Mouse (Mus musculus): ENCODE measurements at regions not wholly inside any gene's neighbourhood (a gene's known extent, or its start where the extent isn't known, plus 50 kb on each side); places are given as distances from the start of the nearest gene placed in this dataset.
A peak's percentile ranks its signal among the peaks of the same experiment; 100 is the strongest.

- no peak for DNase-seq
These were observed 255.9 kb downstream of the Prdm2 start for GRCm38 (mm10) chr4:142956832-142957429.

DNA sequence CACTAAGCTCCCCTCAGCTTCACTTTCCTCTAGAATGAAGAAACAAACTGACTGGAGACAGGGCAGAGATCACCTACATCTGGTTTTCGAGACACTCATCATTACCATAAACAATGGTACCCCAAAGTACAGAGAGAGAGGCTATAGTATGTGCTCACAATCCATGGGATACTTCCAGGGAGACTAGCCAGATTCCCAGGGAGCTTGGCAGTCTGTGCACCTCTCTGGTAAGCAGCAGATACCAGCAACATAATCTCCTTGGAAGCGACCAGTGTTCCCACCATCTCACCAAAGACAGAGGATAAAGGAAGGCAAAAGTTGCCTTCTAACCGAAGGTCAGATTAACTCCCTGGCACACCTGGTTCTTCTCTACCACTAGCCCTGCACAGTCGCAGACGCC lies 256.4 kb downstream of the Prdm2 start:
- no peak for DNase-seq

DNA sequence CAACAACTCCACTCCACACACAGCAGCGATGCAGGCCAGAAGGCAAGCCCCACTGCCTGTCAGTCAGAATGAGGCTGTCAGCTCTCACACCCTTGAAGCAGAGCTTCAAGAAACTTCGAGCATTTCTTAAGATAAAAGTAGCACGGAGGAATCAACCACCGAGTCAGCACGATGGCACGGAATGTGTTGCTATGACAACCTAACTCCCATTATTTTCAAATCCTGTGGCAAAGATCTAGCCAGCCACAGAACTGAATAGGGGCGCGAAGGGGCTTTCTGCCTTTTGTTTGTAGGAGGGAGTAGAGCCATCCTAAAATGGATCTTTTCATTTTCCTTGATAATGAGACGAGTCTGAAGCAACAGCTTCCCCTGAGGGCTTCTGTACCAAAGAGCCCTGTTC lies 259.1 kb downstream of the Prdm2 start:
- no peak for DNase-seq

DNA sequence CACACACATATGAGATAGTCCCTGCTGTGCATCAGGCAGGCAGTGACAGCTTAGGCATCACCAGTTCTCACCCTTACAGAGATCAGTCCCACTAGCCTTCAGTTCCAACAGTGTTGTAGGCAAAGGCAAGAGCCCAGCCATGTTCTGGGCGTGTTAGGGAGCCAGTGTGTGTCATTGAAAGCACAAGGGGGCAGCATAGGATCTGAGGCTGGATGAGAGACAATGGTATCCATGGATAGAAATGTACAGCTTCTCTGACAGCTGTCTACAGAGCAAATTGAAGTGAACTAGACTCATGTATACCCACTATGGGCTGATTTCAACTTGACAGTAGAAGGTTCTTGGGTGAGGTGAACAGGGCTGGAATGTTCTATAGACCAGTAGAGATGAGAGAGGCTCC lies 259.9 kb downstream of the Prdm2 start:
- DNase-seq, result no peak

GRCm38 (mm10) chr4:142947673-142948072 lies 265.1 kb downstream of the Prdm2 start:
- DNase-seq, result no peak

- DNase-seq, result no peak
These were observed 279.2 kb downstream of the Prdm2 start for GRCm38 (mm10) chr4:142933627-142934026.

- no peak for DNase-seq
These were observed 283.6 kb downstream of the Prdm2 start for GRCm38 (mm10) chr4:142929245-142929644.

GRCm38 (mm10) chr4:142927328-142928108 lies 285.3 kb downstream of the Prdm2 start:
- DNase-seq, result peak; percentile 25

GRCm38 (mm10) chr4:142925111-142925510 lies 287.7 kb downstream of the Prdm2 start:
- DNase-seq, result peak; percentile 75

DNA sequence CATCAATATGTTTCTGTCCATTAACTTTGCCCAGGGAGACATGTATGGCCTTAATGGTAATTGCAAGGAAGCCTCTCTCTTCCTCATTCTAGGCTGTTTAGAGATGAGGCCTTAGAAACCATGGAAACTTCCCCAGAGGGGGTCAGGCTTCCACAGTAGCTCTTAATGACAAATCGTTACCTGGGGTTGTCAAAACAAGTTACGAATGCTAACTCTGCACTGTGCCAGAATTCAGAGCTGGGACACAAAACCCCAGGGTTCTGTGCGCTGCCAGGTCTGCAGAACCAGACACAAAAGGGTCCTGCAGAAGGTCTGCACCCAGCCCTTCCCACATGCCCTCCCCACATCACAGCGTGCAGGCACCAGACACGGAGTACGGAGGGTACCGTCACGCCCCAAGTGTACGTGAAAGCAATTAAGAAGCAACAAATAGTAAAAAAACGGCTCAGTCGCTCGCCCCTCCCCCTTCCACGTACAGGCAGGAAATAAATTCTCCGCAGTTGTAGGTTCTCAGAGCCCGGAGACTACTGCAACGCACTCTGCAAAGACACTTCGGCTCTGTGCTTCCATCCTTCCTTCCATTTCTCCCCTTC lies 303.3 kb downstream of the Prdm2 start:
- no peak for DNase-seq

DNA sequence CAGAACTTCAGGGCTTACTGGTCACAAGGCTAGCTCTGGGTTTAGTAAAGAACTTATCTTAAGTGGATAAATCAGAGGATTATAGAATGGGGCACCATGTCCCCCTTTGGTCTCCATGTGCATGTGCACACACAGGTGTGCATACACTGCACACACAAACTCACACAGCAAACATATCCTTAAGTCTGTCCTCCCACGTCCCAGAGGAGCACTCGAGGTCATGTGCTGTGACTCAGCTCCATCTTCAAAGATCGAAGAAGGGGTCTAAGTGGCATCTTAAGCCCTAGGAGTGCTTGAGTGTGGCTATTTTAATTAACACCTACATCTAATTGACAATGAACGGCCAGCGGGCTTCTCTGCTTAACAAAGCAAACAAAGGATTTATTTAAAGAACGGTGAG lies 304.0 kb downstream of the Prdm2 start:
- DNase-seq, result no peak

DNA sequence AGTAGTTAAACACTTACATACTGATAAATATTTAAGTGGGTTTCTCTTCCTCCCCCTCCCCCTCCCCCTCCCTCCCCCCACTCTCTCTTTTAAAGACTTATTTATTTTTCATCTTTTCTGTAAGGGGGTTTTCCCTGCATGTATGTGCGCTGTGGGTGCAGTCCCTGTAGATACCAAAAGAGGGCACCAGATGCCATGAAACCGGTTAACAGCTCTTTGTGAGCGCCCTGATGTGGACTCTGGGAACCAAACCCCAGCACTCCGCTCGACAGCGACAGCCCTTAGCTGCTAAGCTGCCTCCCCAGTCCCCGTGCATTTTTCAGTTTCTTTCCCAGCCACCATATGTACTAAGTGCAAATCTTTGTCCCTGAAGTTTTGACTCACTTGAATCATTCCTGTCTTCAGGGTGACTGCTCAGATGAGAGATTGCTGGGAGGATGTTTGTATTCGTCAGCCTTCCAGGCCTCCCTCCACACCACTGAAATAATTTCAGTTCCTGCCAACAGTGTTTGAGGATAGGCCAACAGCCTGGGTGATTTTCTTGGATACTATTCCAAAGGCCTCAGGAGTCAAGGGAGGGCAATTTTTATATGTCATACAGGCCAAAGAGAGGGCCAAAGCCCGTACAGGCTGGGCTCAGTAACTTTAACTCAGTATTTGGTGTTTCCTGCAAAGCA lies 309.3 kb downstream of the Prdm2 start:
- DNase-seq, result no peak

GRCm38 (mm10) chr4:142900792-142901191 lies 312.0 kb downstream of the Prdm2 start:
- DNase-seq, result no peak

- DNase-seq, result no peak
These were observed 313.8 kb downstream of the Prdm2 start for GRCm38 (mm10) chr4:142898994-142899393.

DNA sequence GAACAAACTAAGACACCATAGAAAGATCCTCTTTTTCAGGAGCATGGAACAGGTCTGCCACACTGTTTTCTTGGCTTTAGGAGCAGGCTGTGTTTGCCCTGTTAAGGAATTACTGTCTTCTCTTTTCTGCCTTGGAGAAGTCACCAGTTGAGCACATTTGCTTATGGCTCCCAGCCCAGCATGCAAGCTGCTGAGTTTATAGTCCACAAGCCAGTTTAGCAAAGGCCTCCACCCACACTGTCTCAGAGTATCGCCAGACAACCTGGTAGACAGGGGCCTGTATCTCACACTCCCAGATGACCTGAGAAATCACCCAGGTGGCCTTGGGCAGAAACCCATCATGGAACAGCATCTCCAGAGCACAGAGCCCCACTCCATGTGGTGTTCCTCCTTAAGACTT lies 322.1 kb downstream of the Prdm2 start:
- DNase-seq, result no peak

- no peak for DNase-seq
These were observed 323.9 kb downstream of the Prdm2 start for GRCm38 (mm10) chr4:142888891-142889290.

- no peak for DNase-seq
These were observed 324.9 kb downstream of the Prdm2 start for GRCm38 (mm10) chr4:142887876-142888275.

GRCm38 (mm10) chr4:142880323-142880759 lies 332.5 kb downstream of the Prdm2 start:
- DNase-seq, result peak; percentile 81

GRCm38 (mm10) chr4:142876151-142876550 lies 336.6 kb downstream of the Prdm2 start:
- DNase-seq, result peak; percentile 78

- DNase-seq, result no peak
These were observed 337.7 kb downstream of the Prdm2 start for GRCm38 (mm10) chr4:142875105-142875504.

DNA sequence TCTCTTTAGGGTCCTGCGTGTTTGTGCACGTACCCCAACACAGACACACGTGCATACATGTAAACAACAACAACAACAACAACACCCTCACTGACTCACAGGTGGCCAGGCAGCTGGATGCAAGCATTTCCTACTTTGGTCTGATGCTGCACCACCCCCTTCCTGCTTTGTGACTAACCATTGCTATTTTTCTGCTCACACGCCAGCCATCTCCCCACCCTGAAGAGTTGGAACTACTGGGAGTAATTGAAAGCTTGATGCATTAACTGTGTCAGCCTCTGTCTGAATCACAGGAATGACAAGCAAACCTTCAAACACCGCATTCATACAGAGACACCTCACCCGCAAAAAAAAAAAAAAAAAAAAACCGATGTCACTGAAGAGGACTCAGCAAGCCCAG lies 346.5 kb downstream of the Prdm2 start:
- no peak for DNase-seq

GRCm38 (mm10) chr4:142865593-142865992 lies 347.2 kb downstream of the Prdm2 start:
- DNase-seq, result no peak

DNA sequence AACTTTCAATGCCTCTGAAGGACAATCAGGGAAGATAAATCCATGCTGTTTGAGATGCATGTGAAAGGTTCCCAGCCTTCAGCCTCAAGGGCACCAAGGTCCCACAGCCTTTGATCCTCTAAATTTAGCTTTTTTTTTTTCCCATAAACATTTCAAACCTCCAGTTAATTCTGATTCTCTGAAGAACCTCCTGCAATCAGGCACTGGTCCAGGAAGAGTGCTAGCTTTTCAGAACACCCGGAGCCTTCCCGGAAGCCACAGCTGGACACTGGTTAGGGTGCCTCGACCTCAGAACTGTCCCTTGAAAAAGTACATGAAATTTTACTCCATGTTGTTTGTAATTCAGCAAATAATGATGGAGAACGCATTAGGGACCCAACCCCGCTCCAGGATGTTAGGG lies 348.9 kb downstream of the Prdm2 start:
- DNase-seq, result no peak

DNA sequence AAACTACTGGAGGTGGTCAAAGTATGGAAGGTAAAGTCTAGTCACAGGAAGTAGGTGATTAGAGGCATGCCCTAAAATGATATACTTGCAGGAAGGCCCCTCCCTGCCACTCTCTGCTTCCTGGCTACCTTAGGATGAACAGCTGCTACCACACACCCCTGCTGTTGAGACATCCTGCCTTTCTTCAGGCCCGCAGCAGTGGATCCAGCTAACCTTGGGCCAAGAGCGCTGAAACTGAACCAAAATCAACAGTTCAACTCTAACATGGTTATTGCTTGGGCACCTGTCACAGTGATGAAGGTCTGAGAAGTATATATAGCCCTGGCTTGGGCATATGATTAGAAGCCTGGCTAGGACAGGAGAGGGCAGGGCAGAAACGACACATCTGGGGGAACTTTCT lies 352.4 kb downstream of the Prdm2 start:
- no peak for DNase-seq

Data from cerebellum, adult 11 months (tissue).